Mouse (Mus musculus): Measurements from ENCODE around the gene Il6.
"Not testable (repeated sequence)": the region's sequence is repeated elsewhere in the genome, so short reads cannot be mapped to it uniquely, and the experiment has no call there.

DNA sequence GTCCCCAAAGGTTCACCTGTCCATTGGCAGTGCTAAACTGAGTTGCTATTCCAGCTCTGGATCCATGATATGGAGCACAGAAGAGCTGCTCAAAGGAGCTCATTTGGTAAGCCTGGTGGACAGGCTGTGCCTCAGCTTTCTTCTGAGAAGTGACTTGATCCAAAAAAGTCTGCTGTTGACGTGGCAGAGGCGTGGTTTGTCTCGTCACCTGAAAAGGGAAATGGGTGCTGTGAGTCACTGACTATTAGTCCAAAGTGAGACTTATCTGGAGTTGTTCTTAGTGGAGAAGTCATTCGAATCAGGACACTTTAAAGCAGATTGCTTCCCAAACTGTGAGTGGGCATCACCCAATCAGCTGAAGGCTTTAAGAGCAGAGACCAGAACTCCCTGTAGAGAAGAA lies 26.9 kb downstream of the Il6 start:
- TF ChIP-seq POLR2A, CTCF (IDR thresholded peaks at IDR 0.05; ENCODE audit: insufficient read depth, low read depth, low read length): not testable (repeated sequence)

All from olfactory bulb, adult 2 months (tissue).